Mouse (Mus musculus) forelimb bud, embryonic 11.5 days (tissue): ENCODE results near the gene Rps27a.

Experiments used
- DNase-seq: peaks from one replicate; pipeline ENCODE4 v3.0.0-alpha.2; 2012; ENCODE audit warnings: low read depth, low spot score

Rps27a gene

GRCm38 (mm10) chr11:29512818-29513535 is 34.9 kb downstream of the Rps27a start:
- DNase-seq = no peak

- DNase-seq = no peak
Observed at GRCm38 (mm10) chr11:29509421-29509820, 38.5 kb downstream of the Rps27a start.

GRCm38 (mm10) chr11:29504899-29505625 is 42.8 kb downstream of the Rps27a start:
- DNase-seq = no peak

DNA sequence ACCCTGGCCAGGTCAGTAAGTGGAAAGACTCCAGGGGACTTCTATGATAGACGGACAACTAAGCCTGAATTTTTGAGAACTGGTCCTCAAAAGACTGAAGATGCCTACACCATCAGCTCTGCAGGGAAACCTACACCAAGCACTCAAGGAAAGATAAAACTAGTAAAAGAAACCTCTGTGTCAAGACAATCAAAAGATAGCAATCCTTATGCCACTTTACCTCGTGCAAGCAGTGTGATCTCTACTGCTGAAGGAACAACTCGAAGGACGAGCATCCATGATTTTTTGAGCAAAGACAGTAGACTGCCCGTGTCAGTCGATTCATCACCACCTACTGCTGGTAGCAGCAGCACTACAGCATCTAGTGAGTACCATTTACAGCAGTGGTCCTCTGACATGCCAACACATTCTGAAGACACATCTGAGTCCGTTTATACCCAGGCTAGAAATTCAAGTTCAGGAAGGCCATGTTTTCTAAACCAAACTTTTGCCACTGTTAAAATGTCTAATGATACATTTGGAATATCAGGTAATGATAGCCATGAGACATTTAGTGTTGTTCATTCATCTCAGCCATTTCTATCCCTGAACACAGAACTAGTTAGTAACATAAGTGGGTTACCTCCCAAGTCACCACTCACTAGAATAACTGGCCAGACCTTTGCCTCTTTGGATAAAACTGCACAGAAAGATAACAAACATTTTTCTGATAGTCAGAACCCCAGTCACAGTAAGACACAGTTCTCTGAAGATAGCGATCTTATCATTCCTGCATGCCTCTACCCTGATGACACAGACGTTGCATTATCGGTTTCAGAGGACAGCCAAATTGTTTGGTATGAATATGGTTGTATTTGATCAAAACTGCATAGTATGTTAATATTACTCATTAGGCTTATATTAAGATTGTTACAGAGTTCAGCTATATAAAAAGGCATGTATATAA is 43.7 kb downstream of the Rps27a start:
- DNase-seq = no peak

DNA sequence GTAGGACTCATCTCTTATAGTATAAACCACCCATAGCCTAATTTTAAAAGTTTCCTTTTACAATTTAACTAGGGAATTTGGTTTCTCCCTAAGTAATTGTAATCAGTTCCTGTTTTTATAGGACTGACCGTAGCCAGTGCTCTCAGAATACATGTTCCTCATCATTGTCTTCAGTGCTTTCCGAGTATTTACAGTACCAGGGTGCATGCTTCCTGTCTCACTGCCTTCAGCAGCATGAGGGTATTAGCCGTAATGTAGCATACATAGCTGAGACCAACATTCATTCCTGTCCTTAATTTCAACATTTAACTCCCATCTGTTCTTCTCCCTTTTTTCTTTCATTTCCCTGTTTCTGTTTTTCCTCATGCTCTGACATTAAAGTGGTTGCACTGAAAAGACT is 50.9 kb downstream of the Rps27a start:
- no peak for DNase-seq
